Mouse (Mus musculus) lung, adult 2 months (tissue): ENCODE measurements around the gene Thsd4.

ENCODE experiments used
- CTCF ChIP-seq: fragments of 200-500 bp; IDR thresholded peaks from 2 replicates; pipeline ENCODE4 v1.5.1; 2011; ENCODE audit warnings: mild to moderate bottlenecking, low read length, control low read depth; ENCODE audit not compliant: insufficient read depth
- POLR2A ChIP-seq: fragments of 200-500 bp; IDR thresholded peaks from 2 replicates; pipeline ENCODE4 v1.6.1; 2011; ENCODE audit warnings: low read depth, mild to moderate bottlenecking, control low read depth, low read length, borderline replicate concordance; ENCODE audit errors: extremely low read depth

DNA sequence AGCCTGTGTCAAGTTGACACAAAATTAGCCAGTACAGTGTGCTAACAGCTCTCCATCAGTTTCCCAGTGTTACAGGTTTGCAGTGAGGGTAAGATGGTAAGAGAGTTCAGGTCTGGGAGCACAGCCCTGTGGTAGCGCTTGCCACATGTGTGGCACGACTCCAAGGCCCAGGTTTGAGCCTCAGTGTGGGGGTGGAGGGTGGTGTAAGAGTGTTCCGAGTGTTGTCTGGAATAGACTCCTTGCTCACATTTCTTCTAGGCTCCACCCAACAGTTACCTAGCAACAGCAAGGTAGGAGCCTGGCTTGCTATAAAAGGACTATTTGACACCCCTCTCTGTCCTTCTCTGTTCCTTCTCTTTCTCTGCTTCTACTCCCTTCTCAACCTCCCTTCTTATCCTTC is 557.5 kb downstream of the Thsd4 start:
- TF ChIP-seq POLR2A (no peak), CTCF (no peak)
